Mouse (Mus musculus) liver, embryonic 11.5 days (tissue): ENCODE data around the gene 1700029I15Rik. TPM values are rescaled to one million over a fixed set of nuclear protein-coding genes. Genes with fewer than 3 reads are reported as not detected.

Experiments
- ATAC-seq: fragments of 200-750 bp; cut with Nextera tagmentation; replicated peaks from 2 replicates; pipeline ENCODE4 v1.8.0; 2017; ENCODE audit warnings: moderate number of reproducible peaks, mild to moderate bottlenecking, moderate TSS enrichment, moderate library complexity; ENCODE audit not compliant: low FRiP score
- DNase-seq: peaks from one replicate; pipeline ENCODE4 v3.0.0-alpha.2; 2017; ENCODE audit warnings: low spot score
- H3K27ac ChIP-seq: fragments of 300-500 bp; sonication (generic); 2 replicates; pipeline ENCODE4 v1.5.1; 2014; ENCODE audit warnings: mild to moderate bottlenecking, low read depth, low read length, control low read depth
- H3K27me3 ChIP-seq: fragments of 300-500 bp; sonication (generic); replicated peaks from 2 replicates; pipeline ENCODE4 v1.6.1; 2014; ENCODE audit warnings: low read length, mixed read lengths; ENCODE audit not compliant: control insufficient read depth, insufficient read depth
- H3K36me3 ChIP-seq: fragments of 300-500 bp; sonication (generic); 2 replicates; pipeline ENCODE4 v1.6.1; 2014; ENCODE audit warnings: mild to moderate bottlenecking, low read length, moderate library complexity, mixed read lengths; ENCODE audit not compliant: control insufficient read depth, insufficient read depth
- H3K4me1 ChIP-seq: fragments of 300-500 bp; sonication (generic); replicated peaks from 2 replicates; pipeline ENCODE4 v1.6.1; 2014; ENCODE audit warnings: low read length, mixed read lengths; ENCODE audit not compliant: control insufficient read depth, insufficient read depth
- H3K4me2 ChIP-seq: fragments of 300-500 bp; sonication (generic); 2 replicates; pipeline ENCODE4 v1.6.1; 2014; ENCODE audit warnings: mild to moderate bottlenecking, control low read depth, moderate library complexity
- H3K4me3 ChIP-seq: fragments of 300-500 bp; sonication (generic); 2 replicates; pipeline ENCODE4 v1.5.1; 2014; ENCODE audit warnings: low read depth, low read length, control low read depth
- H3K9ac ChIP-seq: fragments of 300-500 bp; sonication (generic); 2 replicates; pipeline ENCODE4 v1.6.1; 2014; ENCODE audit warnings: low read depth, low read length, control low read depth
- H3K9me3 ChIP-seq: fragments of 300-500 bp; sonication (generic); 2 replicates; pipeline ENCODE4 v1.6.1; 2016; ENCODE audit warnings: low read length, inconsistent platforms, mixed read lengths; ENCODE audit not compliant: control insufficient read depth
- WGBS: fragments of 180-500 bp; shearing (Covaris S2); extraction: QIAGEN DNeasy Blood & Tissue Kit; methylation state at CpG from one replicate; pipeline ENCODE4 v1.1.7; 2014; 5-methylcytosine and 5-hydroxymethylcytosine counted together
- polyA plus RNA-seq: library from polyadenylated mRNA; unstranded; fragments of >200 nt; fragmentation: Nextera tagmentation; extraction: Ambion mirVana; gene quantifications from 2 replicates; pipeline ENCODE4 v1.2.1, GENCODE M21; 2014

1700029I15Rik gene
- polyA plus RNA-seq, 1 experiment from 2014 or later = 1.7 TPM

DNA sequence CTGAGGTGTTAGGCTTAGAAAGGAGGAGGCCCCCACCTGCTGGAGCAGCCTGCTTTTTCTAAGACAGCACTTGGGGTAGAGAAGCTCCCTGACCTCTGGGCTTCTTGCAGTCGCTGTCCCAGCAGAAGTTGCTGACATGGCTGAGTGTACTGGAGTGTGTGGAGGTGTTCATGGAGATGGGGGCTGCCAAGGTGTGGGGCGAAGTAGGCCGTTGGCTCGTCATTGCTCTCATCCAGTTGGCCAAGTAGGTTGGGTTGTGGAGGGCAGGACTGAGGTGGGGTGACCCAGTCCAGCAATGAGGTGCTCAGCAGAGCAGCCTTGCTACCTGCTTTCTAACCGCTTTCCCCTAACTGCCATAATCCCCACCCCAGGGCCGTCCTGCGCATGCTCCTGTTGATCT lies 5.0 kb upstream of the 1700029I15Rik start:
- Histone ChIP-seq H3K36me3 (peaks cover 23% of the 10 kb centered on the region), H3K9me3 (no peaks in the 10 kb centered on the region), H3K4me1 (peaks cover 8% of the 10 kb centered on the region), H3K27me3 (peaks cover 5% of the 10 kb centered on the region), H3K9ac (no peak overlapping the region), H3K4me3 (no peak overlapping the region; the same call in 1 of the 2 replicates), H3K4me2 (no peak overlapping the region), H3K27ac (no peak overlapping the region)
- 88% methylated on average over 7 of the region's 7 CpGs for WGBS
- DNase-seq = no peak
- ATAC-seq = no peak

DNA sequence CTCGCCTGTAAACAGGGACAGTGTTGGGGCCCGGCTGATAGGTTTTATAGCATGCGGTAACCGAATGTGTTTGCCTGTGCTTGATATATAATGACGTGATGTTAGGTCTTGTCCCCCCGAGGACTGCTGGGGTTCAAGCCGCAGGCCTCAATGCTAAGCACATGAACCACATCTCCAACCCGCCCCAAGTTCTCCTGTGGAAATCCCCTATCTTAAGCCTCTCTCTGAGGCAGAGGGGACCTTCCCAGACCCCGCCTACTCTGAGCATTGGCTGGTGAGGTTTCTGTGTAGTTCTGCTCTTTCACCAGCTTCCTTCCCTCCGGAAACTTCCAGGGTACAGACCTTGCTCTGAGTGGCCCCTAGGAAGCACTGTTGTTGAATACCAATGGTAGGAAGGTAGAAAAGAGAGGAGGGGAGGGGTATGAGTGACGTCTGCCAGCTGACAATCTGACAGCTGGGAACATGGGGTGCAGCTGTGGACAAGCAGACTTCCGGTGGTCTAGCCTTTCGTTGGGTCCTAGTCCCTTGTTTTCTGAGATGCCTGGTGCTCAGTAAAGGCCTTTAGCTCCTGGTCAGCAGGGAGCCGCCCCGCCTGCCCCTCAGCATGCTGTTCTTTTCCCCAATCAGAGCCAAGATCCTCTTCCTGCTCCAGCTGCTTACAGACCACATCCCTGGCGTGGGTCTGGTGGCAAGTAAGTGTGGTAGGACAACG lies 2.4 kb upstream of the 1700029I15Rik start:
- Histone ChIP-seq H3K36me3 (peaks cover 23% of the 10 kb centered on the region), H3K27ac (no peak overlapping the region), H3K4me3 (no peak overlapping the region), H3K4me1 (peaks cover 8% of the 10 kb centered on the region), H3K9me3 (no peaks in the 10 kb centered on the region), H3K27me3 (no peaks in the 10 kb centered on the region), H3K9ac (no peak overlapping the region), H3K4me2 (no peak overlapping the region)
- ATAC-seq = no peak
- WGBS = 84% methylated on average over 17 of the region's 17 CpGs
- no peak for DNase-seq

DNA sequence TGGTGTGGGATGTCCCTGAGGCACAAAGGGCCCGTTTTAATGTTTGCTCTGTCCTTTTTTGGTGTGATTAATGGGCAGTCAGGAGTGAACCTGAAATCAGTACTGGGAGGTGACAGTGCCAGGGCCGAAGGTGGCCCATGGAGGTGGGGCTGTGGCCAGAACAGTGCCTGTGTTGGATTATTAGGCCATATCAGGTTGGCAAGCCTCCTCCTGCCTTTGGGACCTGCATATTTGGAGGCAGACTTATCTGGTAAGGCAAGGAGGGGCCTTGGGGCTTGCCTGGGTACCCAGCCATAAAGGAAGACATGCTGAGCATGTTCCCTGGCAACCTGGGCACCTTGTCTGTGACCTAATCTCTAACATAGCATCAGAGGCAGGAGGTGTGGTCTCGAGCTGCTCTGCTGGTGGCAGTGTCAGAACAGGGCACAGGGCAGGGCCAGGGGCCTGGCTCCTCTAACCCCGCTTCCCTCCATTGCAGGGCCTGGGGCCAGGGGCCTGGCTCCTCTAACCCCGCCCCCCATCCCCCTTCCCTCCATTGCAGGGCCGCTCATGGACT lies 1.8 kb upstream of the 1700029I15Rik start:
- Histone ChIP-seq H3K4me3 (no peak overlapping the region), H3K9ac (no peak overlapping the region), H3K4me1 (peaks cover 8% of the 10 kb centered on the region), H3K9me3 (no peaks in the 10 kb centered on the region), H3K36me3 (peaks cover 23% of the 10 kb centered on the region), H3K4me2 (no peak overlapping the region), H3K27me3 (no peaks in the 10 kb centered on the region), H3K27ac (no peak overlapping the region)
- DNase-seq (no peak), ATAC-seq (no peak)
- 80% methylated on average over 6 of the region's 6 CpGs for WGBS

- 88% methylated on average over 5 of the region's 5 CpGs for WGBS
- Histone ChIP-seq H3K9ac (no peak overlapping the region), H3K27ac (no peak overlapping the region), H3K27me3 (0 out of 2 replicates have a peak, but pooled peaks cover under 1% of the 10 kb centered on the region), H3K4me1 (peaks cover 4% of the 10 kb centered on the region), H3K9me3 (no peaks in the 10 kb centered on the region), H3K36me3 (peaks cover 23% of the 10 kb centered on the region), H3K4me3 (no peak overlapping the region), H3K4me2 (no peak overlapping the region)
- no peak for ATAC-seq
- DNase-seq = no peak
Measured at GRCm38 (mm10) chr2:92381161-92381560, 1.2 kb upstream of the 1700029I15Rik start.

GRCm38 (mm10) chr2:92382759-92383158 lies 421 bp downstream of the 1700029I15Rik start:
- Histone ChIP-seq H3K9me3 (no peaks in the 10 kb centered on the region), H3K27ac (no peak overlapping the region), H3K4me3 (no peak overlapping the region), H3K4me2 (no peak overlapping the region), H3K4me1 (no peaks in the 10 kb centered on the region), H3K36me3 (peaks cover 23% of the 10 kb centered on the region), H3K9ac (no peak overlapping the region), H3K27me3 (peaks cover 13% of the 10 kb centered on the region)
- ATAC-seq (no peak), DNase-seq (no peak)
- WGBS = 80% methylated on average over 4 of the region's 4 CpGs

GRCm38 (mm10) chr2:92384101-92384500 lies 1.8 kb downstream of the 1700029I15Rik start:
- Histone ChIP-seq H3K36me3 (peaks cover 14% of the 10 kb centered on the region), H3K4me1 (peaks cover 4% of the 10 kb centered on the region), H3K27ac (no peak overlapping the region), H3K4me3 (no peak overlapping the region), H3K9ac (no peak overlapping the region), H3K4me2 (no peak overlapping the region), H3K9me3 (no peaks in the 10 kb centered on the region), H3K27me3 (peaks cover 26% of the 10 kb centered on the region)
- ATAC-seq (no peak), DNase-seq (no peak)
- 72% methylated on average over 4 of the region's 4 CpGs for WGBS

GRCm38 (mm10) chr2:92385113-92386051 lies 3.0 kb downstream of the 1700029I15Rik start:
- no peak for ATAC-seq
- Histone ChIP-seq H3K36me3 (peaks cover 7% of the 10 kb centered on the region), H3K4me2 (no peak overlapping the region), H3K27ac (no peak overlapping the region), H3K9me3 (no peaks in the 10 kb centered on the region), H3K27me3 (peaks cover 38% of the 10 kb centered on the region), H3K9ac (no peak overlapping the region), H3K4me3 (no peak overlapping the region), H3K4me1 (peaks cover 16% of the 10 kb centered on the region)
- no peak for DNase-seq
- 69% methylated on average over 22 of the region's 22 CpGs for WGBS

- 83% methylated on average over 30 of the region's 30 CpGs for WGBS
- Histone ChIP-seq H3K27ac (no peak overlapping the region), H3K9me3 (no peaks in the 10 kb centered on the region), H3K4me3 (no peak overlapping the region), H3K4me1 (peaks cover 17% of the 10 kb centered on the region), H3K27me3 (peaks cover 53% of the 10 kb centered on the region), H3K4me2 (no peak overlapping the region), H3K9ac (no peak overlapping the region), H3K36me3 (0 out of 2 replicates have a peak, but pooled peaks cover under 1% of the 10 kb centered on the region)
- DNase-seq = no peak
- ATAC-seq = no peak
Measured at GRCm38 (mm10) chr2:92386821-92387570, 4.7 kb downstream of the 1700029I15Rik start.
